Mouse (Mus musculus): ENCODE results near the gene Clec2h. TPM values are rescaled to one million over a fixed set of nuclear protein-coding genes. Genes with fewer than 3 reads are reported as not detected.

Clec2h gene
- total RNA-seq, 2 experiments from 2014 or later, result not detected

Other genes starting within 250 kb of the Clec2h start
- 10 to 100 TPM; 21.6 to 24.9 TPM for gene Itfg2, start 237.5 kb upstream of the Clec2h start, total RNA-seq (2021)
- 10 to 100 TPM; 88.1 to 90.8 TPM for gene Fkbp4, start 223.7 kb upstream of the Clec2h start, total RNA-seq (2021)
- gene Pzp, start 135.7 kb upstream of the Clec2h start, total RNA-seq (2021), result 1 to 10 TPM in 1 of 2 experiments, under 1 TPM in 1; 0.07 to 1.8 TPM
- gene A2ml1, start 80.8 kb upstream of the Clec2h start, total RNA-seq (2021), result not detected
- not detected for gene Klrb1a, start 38.9 kb upstream of the Clec2h start, total RNA-seq (2021)
- not detected for gene Klrb1, start 60.7 kb downstream of the Clec2h start, total RNA-seq (2021)
- under 1 TPM in 1 of 2 experiments, not detected in 1; 0.14 TPM for gene Klrb1c, start 126.8 kb downstream of the Clec2h start, total RNA-seq (2021)
- not detected for gene Gm44511, start 163.9 kb downstream of the Clec2h start, total RNA-seq (2021)
- gene Klrb1b, start 163.9 kb downstream of the Clec2h start, total RNA-seq (2021), result not detected
- under 1 TPM in 1 of 2 experiments, not detected in 1; 0.16 TPM for gene Clec2i, start 225.2 kb downstream of the Clec2h start, total RNA-seq (2021)
- under 1 TPM; 0.14 to 0.54 TPM for gene BC035044, start 228.7 kb downstream of the Clec2h start, total RNA-seq (2021)